Mouse (Mus musculus) splenic B cell, adult 2 months (primary cell): ENCODE results near the gene Elmo2.

Experiments
- DNase-seq: peaks from one replicate; pipeline ENCODE4 v3.0.0-alpha.2; 2011; ENCODE audit warnings: low read depth, low spot score
- H3K27me3 ChIP-seq: 2 replicates; pipeline ENCODE4 v1.6.1; 2012; ENCODE audit warnings: mild to moderate bottlenecking, low read length, moderate library complexity, mixed read lengths; ENCODE audit not compliant: control insufficient read depth, poor library complexity, insufficient read depth, severe bottlenecking
- H3K36me3 ChIP-seq: 2 replicates; pipeline ENCODE4 v1.6.1; 2012; ENCODE audit warnings: mild to moderate bottlenecking, low read length, moderate library complexity, mixed read lengths; ENCODE audit not compliant: control insufficient read depth, poor library complexity, insufficient read depth, severe bottlenecking

Elmo2 gene

DNA sequence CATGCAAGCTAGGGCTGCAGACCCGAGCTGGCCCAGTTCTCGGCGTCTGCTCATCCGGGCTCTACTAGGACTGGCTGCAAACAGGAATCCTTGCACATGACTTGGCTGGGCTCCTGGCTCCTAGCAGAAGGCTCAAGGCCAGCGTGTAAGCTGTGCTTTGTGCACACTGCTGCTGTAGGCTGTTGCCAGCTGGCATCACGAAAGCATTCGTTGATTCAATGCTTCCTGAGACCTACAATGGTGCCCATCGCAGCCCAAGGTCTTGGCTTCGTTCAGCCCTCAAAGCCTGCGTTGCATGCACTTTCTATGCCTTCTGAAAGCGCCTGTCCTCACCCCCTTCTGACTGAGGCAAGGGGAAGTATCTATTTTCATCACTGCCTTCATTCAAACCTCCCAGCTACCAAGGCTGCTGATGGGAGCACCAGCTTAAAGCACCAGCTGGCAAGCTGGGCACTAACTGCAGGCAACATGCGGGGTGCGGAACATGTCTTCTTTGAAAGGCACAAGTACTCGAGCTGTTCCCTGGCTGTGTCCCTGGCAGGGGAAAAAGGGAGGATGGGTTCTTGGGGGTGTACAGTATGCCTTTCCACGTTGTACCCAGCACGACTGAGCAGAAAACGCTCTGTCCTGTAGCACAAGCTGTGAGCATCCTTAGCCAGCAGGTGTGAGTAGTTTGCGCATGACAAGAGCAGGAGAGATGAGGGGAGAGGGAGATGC lies 37.8 kb downstream of the Elmo2 start:
- DNase-seq: no peak
- H3K36me3 ChIP-seq: 0 out of 2 replicates have a peak, but pooled peaks cover 1% of the 10 kb centered on the region
- H3K27me3 ChIP-seq: no peaks in the 10 kb centered on the region

DNA sequence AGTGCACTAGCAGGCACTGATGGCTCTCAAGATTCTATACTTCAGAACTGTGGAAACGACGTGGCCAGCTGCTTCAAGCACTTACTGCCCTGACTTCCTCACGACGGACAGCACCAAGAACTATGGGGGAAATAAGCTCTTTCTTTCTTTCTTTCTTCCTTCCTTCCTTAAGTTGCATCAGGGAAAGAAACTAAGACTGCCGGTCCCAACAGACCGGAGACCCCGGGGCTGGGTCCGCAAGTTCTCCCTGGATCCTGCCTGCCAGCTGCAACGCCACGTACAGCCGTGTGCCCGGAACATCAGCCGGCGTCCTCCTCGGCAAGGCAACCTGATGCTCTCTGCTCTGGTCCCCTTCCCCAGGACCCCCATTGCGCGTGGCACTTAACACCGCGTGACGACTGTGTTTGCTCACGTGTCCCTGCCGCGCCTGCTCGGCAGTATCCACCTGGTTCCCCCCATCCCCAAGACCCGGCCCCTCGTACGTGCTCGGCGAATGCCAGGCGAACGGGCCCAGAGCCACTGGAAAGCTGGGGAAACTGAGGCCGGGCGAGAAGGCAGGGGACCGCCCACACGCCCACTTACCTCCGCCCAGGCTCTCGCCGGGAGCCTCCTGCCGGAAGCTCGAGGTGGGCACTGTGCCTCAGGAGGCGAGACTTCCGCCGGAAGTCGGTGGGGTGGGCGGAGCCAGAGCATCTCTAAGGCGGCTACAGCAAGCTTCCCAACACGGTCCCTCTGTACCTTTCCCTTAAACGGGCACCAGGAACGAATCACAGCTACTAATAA lies 38.9 kb downstream of the Elmo2 start, which contains the start of gene Slc35c2:
Gene Slc35c2 (minus strand): TSS at position 668 of the 783 bp plus-strand sequence.
- DNase-seq: peak; percentile 88
- H3K27me3 ChIP-seq: no peaks in the 10 kb centered on the region
- peaks cover 4% of the 10 kb centered on the region; the same call in 1 of the 2 replicates for H3K36me3 ChIP-seq

DNA sequence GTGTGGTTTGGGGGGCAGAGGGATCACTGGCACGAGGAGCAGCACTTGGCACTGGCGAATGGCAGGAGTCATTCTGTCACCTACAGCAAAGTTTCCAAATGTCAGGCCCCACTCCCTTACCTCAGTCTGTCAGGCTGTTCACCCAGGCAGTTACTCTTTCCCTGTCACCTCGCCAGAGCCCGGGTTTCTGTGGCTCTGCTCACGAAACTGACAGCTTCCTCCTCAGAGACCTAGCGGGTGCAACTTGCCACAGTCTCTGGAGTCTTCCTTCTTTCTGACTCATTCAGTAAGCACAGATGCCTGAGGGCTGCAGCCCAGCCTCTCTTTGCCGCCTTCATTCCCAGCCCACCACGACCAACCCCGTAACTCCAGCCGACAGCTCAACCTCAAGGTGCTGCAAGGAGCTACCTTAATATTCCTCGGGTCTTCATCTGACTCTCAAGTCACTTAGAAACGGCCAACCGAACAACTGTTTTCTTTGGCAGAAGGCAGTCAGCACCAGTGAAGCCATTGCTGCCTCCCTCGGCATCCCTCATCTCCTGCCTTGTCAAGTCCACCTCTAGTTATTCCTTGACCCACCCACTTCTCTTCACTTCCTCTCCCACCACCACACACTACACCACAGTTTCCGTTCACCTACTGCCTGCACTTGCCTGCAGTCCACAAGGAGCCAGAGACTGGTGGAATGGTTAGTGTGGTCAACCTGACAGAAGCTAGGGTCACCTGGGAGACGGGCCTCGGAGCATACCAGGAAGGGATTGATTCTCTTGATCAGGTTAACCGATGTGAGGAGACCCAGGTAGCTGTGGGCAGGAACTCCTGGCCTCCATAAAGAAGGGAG lies 39.7 kb downstream of the Elmo2 start:
- Histone ChIP-seq H3K27me3 (no peaks in the 10 kb centered on the region), H3K36me3 (peaks cover 4% of the 10 kb centered on the region; the same call in 1 of the 2 replicates)
- DNase-seq: peak; percentile 66

DNA sequence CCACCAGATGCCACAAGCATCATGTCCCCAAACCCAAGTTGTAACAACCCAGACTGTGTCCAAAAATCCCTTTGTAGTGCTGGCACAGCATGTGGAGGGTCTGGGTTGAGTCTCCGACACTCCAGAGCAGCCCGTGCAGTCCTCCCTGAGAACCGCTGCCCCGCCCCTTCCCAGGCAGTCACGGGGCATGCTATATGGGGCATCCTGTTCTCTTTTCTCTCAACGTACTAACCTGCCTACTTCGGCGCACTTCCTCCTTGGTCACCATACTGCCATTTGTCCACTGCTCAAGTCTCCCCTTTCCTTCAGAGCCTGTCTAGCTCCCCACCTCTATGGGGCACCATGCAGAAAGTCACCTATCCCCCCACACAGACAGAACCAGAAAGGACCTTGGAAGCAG lies 40.7 kb downstream of the Elmo2 start:
- peak; percentile 80 for DNase-seq
- Histone ChIP-seq H3K27me3 (no peaks in the 10 kb centered on the region), H3K36me3 (peaks cover 6% of the 10 kb centered on the region)

DNA sequence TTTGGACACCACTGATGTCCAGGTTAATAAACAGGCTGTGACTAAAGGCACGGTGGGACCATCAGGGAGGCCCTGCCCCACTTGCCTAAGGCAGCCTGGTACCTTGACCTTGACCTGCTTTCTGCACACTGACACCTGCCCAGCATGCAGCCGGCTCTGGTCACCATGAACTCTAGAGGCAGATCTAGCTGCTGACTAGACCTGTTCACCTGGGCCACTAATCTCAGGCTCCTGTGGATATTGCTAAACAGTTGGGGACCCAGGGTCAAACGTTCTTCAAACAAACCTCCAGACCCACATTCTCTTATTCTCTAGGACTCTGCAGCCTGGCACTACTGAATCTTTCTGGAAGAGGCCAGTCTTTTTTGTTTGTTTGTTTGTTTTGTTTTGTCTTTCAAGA lies 41.2 kb downstream of the Elmo2 start:
- no peaks in the 10 kb centered on the region for H3K27me3 ChIP-seq
- H3K36me3 ChIP-seq: peaks cover 5% of the 10 kb centered on the region
- DNase-seq: no peak

DNA sequence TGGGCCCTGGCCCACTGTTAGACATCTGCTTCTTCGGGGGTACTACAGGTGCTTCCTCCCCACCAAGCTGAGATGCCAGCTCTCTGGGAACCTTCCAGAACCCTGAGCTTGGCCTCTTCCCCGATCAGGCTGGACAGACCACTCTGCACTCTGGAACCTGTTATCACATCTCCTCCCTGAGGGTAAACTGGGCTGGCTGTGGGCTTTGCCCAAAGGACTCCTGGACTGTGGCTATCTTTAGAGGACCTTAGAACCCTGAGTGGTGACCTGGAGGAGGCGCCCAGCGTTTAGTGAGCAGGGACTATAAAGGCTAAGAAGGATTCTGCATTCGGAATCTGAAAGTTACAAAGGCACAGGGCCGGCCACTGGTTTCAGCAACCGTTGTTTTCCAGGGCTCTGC lies 41.9 kb downstream of the Elmo2 start:
- Histone ChIP-seq H3K27me3 (no peaks in the 10 kb centered on the region), H3K36me3 (peaks cover 8% of the 10 kb centered on the region)
- no peak for DNase-seq

DNA sequence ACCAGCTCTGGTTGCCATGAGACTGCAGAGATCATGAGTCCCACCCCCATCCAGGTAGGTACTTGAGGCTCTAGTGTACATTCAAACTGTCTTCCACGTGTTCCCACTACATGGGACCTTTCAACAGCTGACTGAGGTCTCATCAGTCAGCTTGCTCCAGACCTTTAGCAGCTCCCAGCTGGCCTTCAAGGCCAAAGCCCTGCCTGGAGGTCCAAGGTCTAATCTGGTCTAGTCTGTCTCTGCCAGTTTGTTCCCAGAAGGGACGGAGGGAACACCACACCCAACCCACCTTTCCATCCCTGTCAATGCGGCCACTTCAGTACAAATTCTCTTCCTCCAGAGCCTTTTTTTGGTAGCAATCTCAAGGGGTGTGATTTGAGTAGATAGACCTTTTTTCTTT lies 42.6 kb downstream of the Elmo2 start:
- Histone ChIP-seq H3K27me3 (no peaks in the 10 kb centered on the region), H3K36me3 (peaks cover 10% of the 10 kb centered on the region)
- no peak for DNase-seq

DNA sequence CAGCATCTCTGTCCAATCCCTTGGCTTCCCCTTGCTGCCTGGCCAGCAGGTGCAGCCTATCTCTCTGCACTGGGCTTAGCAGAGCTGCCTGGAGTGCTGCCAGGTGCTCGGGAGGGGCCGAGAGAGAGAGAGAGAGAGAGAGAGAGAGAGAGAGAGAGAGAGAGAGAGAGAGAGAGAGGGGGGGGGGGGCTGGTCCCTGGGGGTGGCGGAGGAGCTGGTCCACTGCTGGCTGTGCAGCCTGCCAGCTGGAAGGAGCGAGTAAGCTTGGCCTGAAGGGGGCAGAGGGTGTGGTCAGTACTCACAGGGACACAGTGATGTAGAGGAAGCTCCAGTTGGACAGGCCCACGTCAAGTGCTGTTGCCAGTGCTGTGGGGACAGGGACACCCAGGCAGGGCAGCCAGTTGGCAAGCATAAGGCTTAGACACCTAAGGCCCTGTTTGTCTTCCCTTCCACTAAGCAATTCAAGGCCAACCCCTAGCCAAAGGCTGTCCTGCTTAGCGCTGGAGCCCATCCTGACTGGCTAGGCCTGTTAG lies 44.4 kb downstream of the Elmo2 start:
- DNase-seq: no peak
- H3K27me3 ChIP-seq: no peaks in the 10 kb centered on the region
- H3K36me3 ChIP-seq: peaks cover 12% of the 10 kb centered on the region

DNA sequence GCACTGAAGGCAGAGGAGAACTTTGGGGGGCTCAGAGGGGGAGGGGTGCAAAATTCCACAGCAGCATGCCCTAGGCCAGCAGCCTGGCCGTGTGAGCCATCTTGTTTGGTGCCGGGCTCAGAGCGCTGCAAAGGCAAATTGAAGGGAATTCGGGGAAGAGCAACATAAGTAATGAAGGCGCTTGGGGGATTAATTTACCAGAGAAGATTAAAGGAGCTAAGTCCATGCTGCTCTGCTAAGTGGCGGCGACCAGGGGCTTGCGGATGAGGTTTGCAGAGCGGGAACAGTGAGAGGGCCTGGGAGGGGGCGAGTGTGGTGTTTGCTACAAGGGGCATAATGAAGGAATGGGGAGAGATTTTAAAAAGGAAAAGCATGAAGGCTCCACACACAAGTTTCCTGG lies 46.9 kb downstream of the Elmo2 start:
- peaks cover 16% of the 10 kb centered on the region for H3K36me3 ChIP-seq
- no peaks in the 10 kb centered on the region for H3K27me3 ChIP-seq
- no peak for DNase-seq

DNA sequence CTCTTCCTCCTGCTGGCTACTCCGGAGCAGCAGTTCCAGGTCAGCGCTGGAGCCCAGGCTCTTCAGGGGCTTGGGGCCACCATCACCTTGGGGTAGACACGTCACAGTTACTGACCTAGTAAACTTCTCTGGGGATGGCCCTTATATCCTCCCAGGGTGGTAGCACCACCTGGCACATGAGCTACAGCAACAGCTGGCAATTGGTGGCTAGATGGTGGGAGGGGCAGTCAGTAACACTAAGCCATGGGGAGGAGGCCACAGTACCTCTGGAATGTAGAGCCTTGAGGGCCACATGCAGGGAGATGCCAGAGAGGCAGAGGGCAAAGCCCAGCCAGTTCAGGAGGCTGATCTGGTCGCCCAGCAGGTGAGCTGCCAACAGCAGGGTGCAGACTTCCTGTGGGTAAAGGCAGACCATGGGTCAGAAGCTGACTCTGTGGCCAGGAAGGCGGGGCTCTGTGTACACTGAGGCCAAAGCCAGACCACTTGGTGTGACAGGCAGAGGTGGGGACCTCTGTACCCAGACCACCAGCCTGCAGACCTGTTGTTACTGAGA lies 49.0 kb downstream of the Elmo2 start:
- no peak for DNase-seq
- peaks cover 14% of the 10 kb centered on the region for H3K36me3 ChIP-seq
- no peaks in the 10 kb centered on the region for H3K27me3 ChIP-seq

DNA sequence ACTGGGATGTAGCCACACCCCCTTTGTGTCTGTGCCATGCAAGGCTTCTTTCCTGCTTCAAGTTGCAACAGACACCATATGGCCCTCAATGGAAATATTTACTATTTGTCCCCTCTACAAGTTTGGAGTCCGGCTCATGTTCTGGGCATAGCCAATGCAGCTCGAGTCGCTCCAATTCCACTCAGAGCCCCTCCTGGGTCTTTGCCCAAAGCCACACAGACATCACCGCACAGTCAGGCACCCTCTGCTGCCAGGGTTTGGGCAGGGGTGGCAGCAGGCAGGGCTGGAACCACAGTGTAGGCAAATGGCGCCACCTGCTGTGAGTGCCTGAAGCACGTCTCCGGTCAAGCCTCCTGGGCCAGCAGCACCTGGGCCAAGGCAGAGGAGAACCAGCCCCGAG lies 50.5 kb downstream of the Elmo2 start:
- no peaks in the 10 kb centered on the region for H3K27me3 ChIP-seq
- peak; percentile 74 for DNase-seq

DNA sequence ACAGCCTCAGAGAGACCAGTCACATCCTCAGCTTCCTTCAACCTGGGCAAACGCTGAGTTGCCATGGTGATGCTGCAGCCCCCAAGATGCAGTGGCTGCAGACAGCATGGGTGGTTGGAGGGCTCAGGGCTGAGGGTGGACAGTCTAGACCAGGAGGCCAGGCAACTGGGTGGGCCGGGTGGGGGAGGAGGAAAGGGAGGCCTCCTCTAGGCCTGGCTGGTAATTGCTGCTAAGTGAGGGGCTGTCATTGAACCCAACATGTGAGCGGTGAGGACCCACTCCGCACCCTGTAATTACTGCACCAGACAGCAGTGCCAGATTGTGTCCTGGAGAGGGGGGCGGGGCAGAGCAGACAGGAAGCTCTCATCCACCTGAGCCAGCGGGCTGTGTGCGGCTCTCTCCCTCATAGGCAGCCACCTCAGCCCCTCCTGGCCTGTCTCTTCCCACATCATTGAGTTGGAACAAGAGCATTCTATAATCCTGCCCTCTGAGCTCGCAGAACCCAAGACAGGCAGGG lies 51.1 kb downstream of the Elmo2 start:
- no peak for DNase-seq
- H3K27me3 ChIP-seq: no peaks in the 10 kb centered on the region

More for the DNA sequence above, 50.5 kb downstream of the Elmo2 start:
- peaks cover 12% of the 10 kb centered on the region; the same call in 1 of the 2 replicates for H3K36me3 ChIP-seq

DNA sequence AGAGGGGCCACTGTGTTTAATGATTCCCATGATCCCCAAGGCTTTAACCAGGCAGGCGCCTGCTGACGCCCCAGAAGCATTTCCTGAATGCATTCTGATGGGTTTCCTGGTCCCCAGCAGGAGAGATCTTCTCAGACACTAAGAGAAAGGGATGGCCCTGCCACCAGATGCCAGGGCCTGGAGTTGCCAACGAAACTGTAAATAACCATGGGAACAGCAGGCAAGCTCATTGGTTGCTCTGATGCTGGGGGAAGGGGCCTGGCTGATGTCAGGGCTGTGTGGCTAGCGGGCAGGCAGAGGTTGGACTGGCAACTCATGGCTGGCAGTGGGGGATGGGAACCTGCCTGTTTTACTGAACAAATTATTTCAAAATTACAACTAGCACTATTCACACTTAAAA lies 52.7 kb downstream of the Elmo2 start:
- DNase-seq: no peak
- Histone ChIP-seq H3K27me3 (no peaks in the 10 kb centered on the region), H3K36me3 (peaks cover 7% of the 10 kb centered on the region; the same call in 1 of the 2 replicates)

More for the DNA sequence above, 51.1 kb downstream of the Elmo2 start:
- peaks cover 12% of the 10 kb centered on the region; the same call in 1 of the 2 replicates for H3K36me3 ChIP-seq

DNA sequence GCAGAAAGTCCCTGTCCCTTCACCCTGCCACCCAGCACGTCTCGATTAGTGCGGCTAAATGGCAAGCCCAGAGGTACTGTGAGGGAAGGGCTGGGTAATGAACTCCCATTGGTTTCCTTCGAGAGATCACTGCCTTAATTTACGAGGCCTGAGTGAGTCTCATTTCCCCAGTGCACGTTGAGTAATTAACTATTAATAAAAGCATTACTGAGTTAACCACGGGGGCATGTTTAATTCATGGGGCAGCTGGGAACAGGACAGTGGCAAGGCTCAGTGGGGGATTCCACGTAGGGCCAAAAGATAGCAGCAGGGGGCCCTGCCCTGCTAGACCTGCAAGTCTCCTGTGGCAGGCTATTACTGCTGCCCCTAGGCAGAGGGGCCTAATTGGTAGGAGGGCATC lies 55.0 kb downstream of the Elmo2 start:
- no peak for DNase-seq
- no peaks in the 10 kb centered on the region for H3K36me3 ChIP-seq
- H3K27me3 ChIP-seq: no peaks in the 10 kb centered on the region
